Mouse (Mus musculus): ENCODE results near the gene Rbfox1. TPM values are rescaled to one million over a fixed set of nuclear protein-coding genes. Genes with fewer than 3 reads are reported as not detected.
A peak's percentile ranks its signal among the peaks of the same experiment; 100 is the strongest.

Rbfox1 gene
- polyA plus RNA-seq, 1 experiment from 2014 or later, result 52.1 TPM

DNA sequence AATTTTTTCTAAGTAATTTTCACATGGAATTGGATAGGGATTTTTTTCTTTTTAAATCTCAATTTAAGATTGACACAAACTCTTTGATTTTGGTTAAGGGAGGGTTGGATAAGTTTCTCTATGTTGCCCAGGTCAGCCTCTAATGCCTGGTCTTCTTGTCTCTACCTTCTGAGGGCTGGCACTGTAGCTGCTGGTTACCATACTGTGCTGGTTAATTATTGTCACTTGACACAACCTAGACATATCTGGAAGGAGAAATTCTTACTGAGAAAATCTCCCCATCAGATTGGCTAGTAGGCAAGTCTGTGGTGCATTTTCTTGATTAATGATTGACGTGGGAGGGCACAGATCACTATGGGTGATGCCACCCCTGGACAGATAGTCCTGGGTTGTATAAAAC, 177.3 kb downstream of the Rbfox1 start:
- no peak for ATAC-seq
- Histone ChIP-seq H3K27me3 (no peaks in the 10 kb centered on the region), H3K9me3 (replicated peaks) (0 out of 2 replicates have a peak, but pooled peaks cover 3% of the 10 kb centered on the region), H3K4me3 (no peak overlapping the region), H3K4me2 (no peak overlapping the region), H3K9ac (no peak overlapping the region), H3K27ac (no peak overlapping the region), H3K36me3 (ENCODE audit: poor library complexity, severe bottlenecking) (no peaks in the 10 kb centered on the region), H3K4me1 (no peaks in the 10 kb centered on the region)
- WGBS, result 90% methylated on average over 1 of the region's 1 CpGs

GRCm38 (mm10) chr16:6065481-6065880, 180.3 kb downstream of the Rbfox1 start:
- H3K36me3 ChIP-seq (ENCODE audit: poor library complexity, severe bottlenecking), result no peaks in the 10 kb centered on the region

DNA sequence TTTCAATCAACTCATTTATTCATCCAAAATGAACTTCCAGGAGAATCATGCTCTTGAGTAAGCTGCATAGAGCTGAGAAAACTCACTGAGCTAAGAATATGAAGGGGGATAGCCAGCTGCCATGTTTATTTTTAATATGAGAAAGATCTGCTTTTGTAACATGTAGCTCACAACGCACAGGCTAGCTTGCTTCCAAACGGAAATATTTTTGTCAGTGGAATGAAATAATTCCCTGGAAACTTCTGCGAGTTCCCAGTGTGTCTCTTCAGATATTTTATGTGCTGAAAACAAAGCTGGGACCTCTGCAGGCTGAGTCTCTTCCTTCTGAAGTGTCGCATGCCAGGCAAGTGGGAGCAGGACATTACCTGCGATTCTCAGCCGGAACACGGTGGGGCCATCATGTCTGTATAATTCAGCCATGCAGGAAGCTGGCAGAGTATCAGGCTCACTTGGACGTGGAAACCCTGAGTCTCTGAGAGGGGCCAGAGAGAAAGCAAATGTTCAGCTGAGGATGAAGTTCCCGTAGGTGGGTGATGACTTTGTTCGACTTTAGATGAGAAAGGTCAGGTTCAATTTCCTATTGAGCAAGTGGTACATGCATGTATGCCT, 190.4 kb downstream of the Rbfox1 start:
- no peaks in the 10 kb centered on the region for H3K36me3 ChIP-seq (ENCODE audit: poor library complexity, severe bottlenecking)
- no peak overlapping the region for H3K4me3 ChIP-seq
- H3K27me3 ChIP-seq, result no peaks in the 10 kb centered on the region
- WGBS, result 91% methylated on average over 10 of the region's 10 CpGs
- no peaks in the 10 kb centered on the region for H3K9me3 ChIP-seq (replicated peaks)
- no peak for ATAC-seq
- no peak overlapping the region for H3K4me2 ChIP-seq
- no peak overlapping the region for H3K27ac ChIP-seq
- H3K9ac ChIP-seq, result no peak overlapping the region
- H3K4me1 ChIP-seq, result no peaks in the 10 kb centered on the region

More at GRCm38 (mm10) chr16:6065481-6065880, 180.3 kb downstream of the Rbfox1 start:
- Histone ChIP-seq H3K4me2 (no peak overlapping the region), H3K9ac (no peak overlapping the region), H3K9me3 (replicated peaks) (0 out of 2 replicates have a peak, but pooled peaks cover 3% of the 10 kb centered on the region), H3K4me3 (no peak overlapping the region), H3K4me1 (no peaks in the 10 kb centered on the region), H3K27me3 (no peaks in the 10 kb centered on the region), H3K27ac (no peak overlapping the region)
- WGBS, result 91% methylated on average over 4 of the region's 4 CpGs
- no peak for ATAC-seq

- no peak for ATAC-seq
- 73% methylated on average over 4 of the region's 4 CpGs for WGBS
These were observed 193.9 kb downstream of the Rbfox1 start for GRCm38 (mm10) chr16:6079017-6079416.

DNA sequence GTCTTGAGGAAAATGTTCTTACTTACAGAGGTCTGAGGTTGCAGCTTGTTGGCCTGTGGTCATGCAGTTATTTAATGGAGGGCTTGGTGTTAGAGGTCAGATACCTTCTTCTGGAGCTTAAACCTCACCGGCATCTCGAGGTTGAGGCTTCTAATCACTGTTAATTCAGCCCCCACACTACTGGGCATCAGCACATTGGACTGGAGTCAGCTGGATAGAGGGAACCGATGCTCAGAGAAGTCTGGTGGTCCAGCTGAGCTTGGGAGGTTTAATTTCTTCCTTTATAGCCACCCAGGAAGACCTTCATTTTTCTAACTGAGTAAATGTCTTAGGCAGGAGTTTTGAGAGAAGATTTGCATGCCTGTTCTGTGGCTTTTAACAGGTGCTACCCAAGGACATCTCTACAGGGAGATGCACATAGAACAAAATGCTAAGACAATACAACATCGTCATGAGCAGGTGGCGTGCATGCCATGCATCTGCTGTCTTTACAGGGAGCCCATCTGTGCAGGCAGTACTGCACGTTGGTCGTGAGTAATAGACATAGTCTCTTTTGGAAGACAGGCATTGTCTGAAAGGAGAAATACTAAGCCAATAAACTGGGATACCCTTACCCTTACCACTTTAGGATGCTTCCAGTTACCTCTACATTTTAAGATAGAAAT, 199.7 kb downstream of the Rbfox1 start:
- H3K4me1 ChIP-seq, result 0 out of 2 replicates have a peak, but pooled peaks cover 4% of the 10 kb centered on the region
- no peaks in the 10 kb centered on the region for H3K36me3 ChIP-seq (ENCODE audit: poor library complexity, severe bottlenecking)
- no peak overlapping the region for H3K9ac ChIP-seq
- H3K4me2 ChIP-seq, result no peak overlapping the region
- ATAC-seq, result no peak
- 76% methylated on average over 7 of the region's 7 CpGs for WGBS
- no peak overlapping the region for H3K4me3 ChIP-seq
- no peak overlapping the region for H3K27ac ChIP-seq
- no peaks in the 10 kb centered on the region for H3K27me3 ChIP-seq
- no peaks in the 10 kb centered on the region for H3K9me3 ChIP-seq (replicated peaks)

More at GRCm38 (mm10) chr16:6079017-6079416, 193.9 kb downstream of the Rbfox1 start:
- Histone ChIP-seq H3K27me3 (no peaks in the 10 kb centered on the region), H3K4me2 (no peak overlapping the region), H3K27ac (no peak overlapping the region), H3K4me1 (no peaks in the 10 kb centered on the region), H3K9me3 (replicated peaks) (no peaks in the 10 kb centered on the region), H3K36me3 (ENCODE audit: poor library complexity, severe bottlenecking) (no peaks in the 10 kb centered on the region), H3K4me3 (no peak overlapping the region), H3K9ac (no peak overlapping the region)

DNA sequence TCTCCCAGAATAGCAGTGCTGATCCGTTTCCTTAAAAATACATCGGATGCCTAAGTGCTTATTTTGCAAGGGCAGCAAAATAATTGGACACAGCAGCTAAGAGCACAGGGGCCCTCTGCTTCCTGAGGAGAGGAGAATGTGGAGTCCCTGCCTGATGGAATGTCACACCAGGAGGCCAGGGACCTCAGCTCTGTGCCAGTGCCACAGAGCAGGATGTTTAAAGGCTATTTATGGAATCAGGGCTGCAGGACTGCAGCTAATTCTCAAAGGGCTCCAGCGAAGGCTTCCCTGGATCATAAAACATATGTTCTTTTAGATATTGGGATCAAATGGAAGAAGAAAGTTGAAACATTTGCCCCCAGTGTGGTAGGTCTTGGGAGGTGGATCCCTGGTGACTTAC, 201.0 kb downstream of the Rbfox1 start:
- no peaks in the 10 kb centered on the region for H3K9me3 ChIP-seq (replicated peaks)
- no peak overlapping the region for H3K9ac ChIP-seq
- WGBS, result 45% methylated on average over 3 of the region's 3 CpGs
- H3K27ac ChIP-seq, result no peak overlapping the region
- ATAC-seq, result no peak
- no peak overlapping the region for H3K4me2 ChIP-seq
- H3K4me3 ChIP-seq, result no peak overlapping the region
- H3K4me1 ChIP-seq, result 0 out of 2 replicates have a peak, but pooled peaks cover 4% of the 10 kb centered on the region
- H3K27me3 ChIP-seq, result no peaks in the 10 kb centered on the region
- H3K36me3 ChIP-seq (ENCODE audit: poor library complexity, severe bottlenecking), result no peaks in the 10 kb centered on the region

DNA sequence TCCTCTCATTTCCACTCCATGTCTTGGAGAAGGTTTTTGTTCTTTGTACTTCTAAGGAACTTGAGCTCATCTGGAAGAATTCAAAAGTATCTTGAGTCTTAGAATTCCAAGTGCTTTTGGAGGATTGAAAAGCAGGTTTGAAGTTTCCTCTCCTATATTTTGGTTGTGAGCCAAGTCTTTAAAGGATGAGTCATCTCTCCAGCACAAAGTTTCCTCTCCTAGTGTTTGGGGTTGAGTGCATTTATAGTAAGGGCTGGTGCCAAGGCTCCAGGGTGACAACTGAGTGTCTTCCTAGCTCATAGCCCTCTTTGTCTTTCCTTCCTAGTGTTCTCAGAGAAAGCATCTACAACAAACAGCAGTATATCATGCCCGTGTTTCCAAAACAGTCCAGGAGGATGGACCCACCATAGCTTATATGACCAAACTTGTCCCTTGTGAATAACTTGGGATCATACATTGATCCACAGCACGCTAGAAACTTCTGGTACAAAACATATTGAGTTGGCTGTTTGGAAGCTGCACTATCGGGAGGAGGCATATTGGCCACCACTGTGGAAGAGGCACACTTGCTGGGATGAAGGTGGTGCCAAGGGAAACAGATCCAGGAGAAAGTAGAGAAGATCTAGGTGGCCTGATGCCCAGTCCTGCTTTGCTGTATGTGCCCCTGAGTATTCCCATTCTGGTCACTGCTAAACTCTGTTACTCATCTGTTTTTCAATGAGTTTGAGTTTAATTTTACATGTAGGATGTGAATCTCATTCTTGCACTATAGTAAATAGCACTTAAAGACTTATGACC, 206.4 kb downstream of the Rbfox1 start:
- no peak overlapping the region for H3K27ac ChIP-seq
- 92% methylated on average over 3 of the region's 3 CpGs for WGBS

GRCm38 (mm10) chr16:6095604-6096372, 210.6 kb downstream of the Rbfox1 start:
- H3K36me3 ChIP-seq (ENCODE audit: poor library complexity, severe bottlenecking), result no peaks in the 10 kb centered on the region
- H3K9me3 ChIP-seq (replicated peaks), result no peaks in the 10 kb centered on the region
- no peak overlapping the region for H3K4me2 ChIP-seq
- H3K9ac ChIP-seq, result no peak overlapping the region
- peak; percentile 33; the same call in 1 of the 2 replicates for ATAC-seq
- 87% methylated on average over 2 of the region's 2 CpGs for WGBS
- no peak overlapping the region for H3K27ac ChIP-seq
- peaks cover 13% of the 10 kb centered on the region for H3K4me1 ChIP-seq
- H3K27me3 ChIP-seq, result no peaks in the 10 kb centered on the region
- no peak overlapping the region for H3K4me3 ChIP-seq

More for the DNA sequence above, 206.4 kb downstream of the Rbfox1 start:
- H3K4me3 ChIP-seq, result no peak overlapping the region
- H3K4me1 ChIP-seq, result no peaks in the 10 kb centered on the region
- H3K9ac ChIP-seq, result no peak overlapping the region
- H3K27me3 ChIP-seq, result no peaks in the 10 kb centered on the region
- H3K9me3 ChIP-seq (replicated peaks), result no peaks in the 10 kb centered on the region
- no peak for ATAC-seq
- no peak overlapping the region for H3K4me2 ChIP-seq
- H3K36me3 ChIP-seq (ENCODE audit: poor library complexity, severe bottlenecking), result no peaks in the 10 kb centered on the region

- Histone ChIP-seq H3K4me3 (no peak overlapping the region), H3K27me3 (no peaks in the 10 kb centered on the region), H3K4me1 (peaks cover 13% of the 10 kb centered on the region), H3K36me3 (ENCODE audit: poor library complexity, severe bottlenecking) (no peaks in the 10 kb centered on the region), H3K4me2 (no peak overlapping the region), H3K27ac (no peak overlapping the region), H3K9me3 (replicated peaks) (no peaks in the 10 kb centered on the region), H3K9ac (no peak overlapping the region)
- peak; percentile 24; the same call in 1 of the 2 replicates for ATAC-seq
- 29% methylated on average over 7 of the region's 7 CpGs for WGBS
These were observed 212.3 kb downstream of the Rbfox1 start for GRCm38 (mm10) chr16:6097244-6098040.

GRCm38 (mm10) chr16:6098116-6098515, 213.0 kb downstream of the Rbfox1 start:
- Histone ChIP-seq H3K27ac (no peak overlapping the region), H3K36me3 (ENCODE audit: poor library complexity, severe bottlenecking) (no peaks in the 10 kb centered on the region), H3K4me1 (peaks cover 13% of the 10 kb centered on the region), H3K4me3 (no peak overlapping the region), H3K9ac (no peak overlapping the region), H3K27me3 (no peaks in the 10 kb centered on the region), H3K9me3 (replicated peaks) (no peaks in the 10 kb centered on the region), H3K4me2 (no peak overlapping the region)
- ATAC-seq, result no peak
- WGBS, result 95% methylated on average over 3 of the region's 3 CpGs

GRCm38 (mm10) chr16:6099598-6099997, 214.4 kb downstream of the Rbfox1 start:
- Histone ChIP-seq H3K4me3 (no peak overlapping the region), H3K4me2 (no peak overlapping the region), H3K27me3 (no peaks in the 10 kb centered on the region), H3K4me1 (peaks cover 13% of the 10 kb centered on the region), H3K36me3 (ENCODE audit: poor library complexity, severe bottlenecking) (no peaks in the 10 kb centered on the region), H3K27ac (no peak overlapping the region), H3K9me3 (replicated peaks) (no peaks in the 10 kb centered on the region), H3K9ac (no peak overlapping the region)
- no peak for ATAC-seq
- 74% methylated on average over 2 of the region's 2 CpGs for WGBS

All from forebrain, embryonic 13.5 days (tissue).